Mouse (Mus musculus) spleen, postnatal 10 days (tissue): ENCODE data around the gene Rars.

ENCODE experiments used
- DNase-seq, 2 experiments: peaks; one replicate each; pipeline ENCODE4 v3.0.0; 2021 to 2022; ENCODE audit warnings: low spot score in 2 of 2

The Rars gene

DNA sequence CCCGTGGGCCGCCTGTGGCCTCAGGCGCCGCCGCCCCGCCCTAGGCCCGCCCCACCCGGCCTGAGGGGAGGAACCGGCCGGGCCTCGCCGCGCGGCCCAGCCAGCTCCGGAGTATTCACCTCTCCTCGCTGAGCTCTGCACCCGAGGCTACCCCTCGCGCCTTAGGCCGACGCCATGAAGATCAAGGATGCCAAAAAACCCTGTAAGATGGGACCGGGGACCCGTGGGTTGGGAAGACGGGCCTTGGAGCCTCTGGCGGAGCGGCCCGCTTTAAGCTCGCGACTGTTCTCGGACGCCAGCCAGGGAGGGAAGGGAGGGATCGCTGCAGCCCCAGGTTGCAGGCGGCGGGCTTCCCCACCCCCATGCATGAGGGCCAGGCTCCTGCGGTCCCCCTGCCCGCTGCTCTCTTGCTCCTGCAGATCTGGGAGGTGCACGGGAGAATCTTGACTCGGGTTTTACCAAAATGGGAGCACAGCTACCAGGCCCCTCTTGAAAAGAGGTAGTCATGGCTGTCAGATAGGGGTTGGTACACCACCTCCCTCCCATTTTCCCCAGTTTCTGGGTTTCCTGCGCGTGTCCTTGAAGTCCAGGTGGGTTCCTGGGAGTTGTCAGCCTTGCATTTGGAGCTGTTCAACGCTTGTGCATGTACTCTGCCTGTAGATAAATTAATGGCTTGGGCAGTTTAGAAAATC lies 64.4 kb downstream of the Rars start:
- peak in 1 of 2 experiments; percentile 82 for DNase-seq

DNA sequence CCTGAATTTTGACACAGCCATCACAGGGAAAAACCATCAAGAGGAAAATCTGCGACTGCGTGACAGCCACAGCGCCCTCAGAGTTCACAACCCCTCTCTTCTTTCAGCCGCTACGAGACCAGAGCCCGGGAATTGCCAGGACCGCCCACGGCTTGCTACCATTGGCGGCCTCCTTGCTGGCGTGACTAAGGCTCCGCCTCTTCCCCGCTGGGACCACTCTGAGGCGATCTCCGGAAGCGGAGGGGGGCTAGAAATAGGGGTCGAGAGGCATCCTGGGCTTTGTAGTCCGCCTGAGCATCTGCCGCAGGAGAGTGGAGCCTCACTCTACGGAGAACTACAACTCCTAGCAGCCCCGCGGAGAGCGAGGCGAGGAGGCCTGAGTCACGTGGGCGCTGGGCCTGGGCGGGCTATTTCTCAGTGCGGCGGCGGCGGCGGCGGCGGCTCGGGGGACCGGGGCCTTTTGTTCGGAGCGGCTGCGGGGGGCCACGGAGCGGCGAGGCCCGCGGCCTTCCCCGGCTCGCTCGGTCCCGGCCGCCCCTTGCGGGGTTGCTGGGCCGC lies 65.0 kb downstream of the Rars start, which contains the start of gene Pank3:
TSS of gene Pank3 (plus strand) at position 297 of the 558 bp plus-strand sequence.
- peak; percentile 84 to 93 for DNase-seq

DNA sequence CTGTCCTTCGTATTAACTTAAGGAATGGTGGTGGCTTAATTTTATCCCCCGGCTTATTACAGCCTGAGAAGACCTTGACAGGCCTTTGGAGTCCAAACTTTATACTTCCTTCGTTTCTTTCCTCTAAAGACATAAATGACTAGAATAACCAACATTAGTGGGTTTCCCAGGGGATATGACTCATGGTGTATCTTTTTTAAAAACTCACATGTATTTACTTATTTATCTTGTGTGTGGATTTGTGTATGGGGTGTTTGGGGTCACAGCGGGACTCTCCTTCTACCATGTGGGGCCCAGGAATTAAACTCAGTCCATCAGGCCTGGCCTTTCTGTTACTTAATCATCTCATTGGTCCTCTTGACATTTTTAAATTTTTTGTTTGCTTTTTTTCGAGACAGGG lies 67.5 kb downstream of the Rars start:
- DNase-seq: no peak

DNA sequence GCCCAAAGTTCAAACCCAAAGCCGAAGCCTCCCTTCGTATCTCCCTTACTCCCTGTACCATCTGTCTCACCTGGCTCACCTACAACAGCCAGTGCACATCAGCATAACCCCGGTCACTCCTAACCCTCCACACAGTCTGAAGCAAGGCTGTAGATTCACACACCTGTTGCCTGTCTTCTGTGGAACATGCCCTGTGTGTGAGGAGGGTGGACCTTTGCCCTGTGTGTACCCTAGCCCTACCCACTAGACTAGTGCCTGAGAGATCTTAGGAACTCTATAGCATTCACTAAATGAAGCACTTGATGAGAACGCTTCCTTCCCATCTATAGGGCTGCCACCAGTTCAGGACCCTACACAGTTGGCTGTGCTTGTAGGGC lies 73.7 kb downstream of the Rars start:
- no peak for DNase-seq

DNA sequence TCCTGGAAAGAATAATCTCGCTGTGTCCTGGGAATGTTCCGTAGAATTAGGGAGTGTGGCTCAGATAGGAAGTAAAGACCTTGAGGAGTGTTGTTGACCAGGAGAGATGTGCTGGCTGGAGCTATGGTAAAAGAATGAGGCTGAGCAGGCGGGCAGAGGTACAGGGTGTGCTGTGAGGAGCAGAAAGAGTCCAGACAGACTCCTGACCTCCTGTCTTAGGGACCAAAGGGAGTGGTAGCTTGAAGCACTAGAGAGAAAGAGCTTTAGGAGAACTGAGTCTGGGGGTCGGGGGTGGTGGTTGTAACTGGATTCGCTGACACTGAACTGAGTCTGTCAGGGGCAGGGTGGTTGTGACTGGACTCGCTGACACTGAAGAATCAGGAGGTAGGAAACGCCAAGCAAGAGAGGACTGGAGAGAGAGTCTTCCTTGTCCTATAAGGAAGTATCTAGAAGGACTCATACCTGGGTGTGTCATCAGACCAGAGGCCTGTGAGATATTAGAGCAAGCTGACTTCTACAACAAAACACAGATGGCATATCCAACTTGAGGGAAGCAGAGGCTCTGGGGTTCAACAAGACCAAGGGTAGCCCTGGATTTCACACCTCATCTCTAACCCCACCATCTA lies 74.2 kb downstream of the Rars start:
- no peak for DNase-seq
